Mouse (Mus musculus) myocyte (in vitro differentiated cells): ENCODE measurements at regions not wholly inside any gene's neighbourhood (a gene's known extent, or its start where the extent isn't known, plus 50 kb on each side); places are given as distances from the start of the nearest gene placed in this dataset.

Source experiments
- MYOD1 ChIP-seq, 3 experiments: IDR thresholded peaks; one replicate each; pipeline ENCODE4 v1.6.1; 2011; ENCODE audit warnings: control low read depth in 2 of 3, low read depth in 2 of 3, mild to moderate bottlenecking in 2 of 3, moderate library complexity in 1 of 3; ENCODE audit not compliant: insufficient read length in 2 of 3, control insufficient read depth in 1 of 3
- POLR2A ChIP-seq: IDR thresholded peaks from one replicate; pipeline ENCODE4 v1.6.1; 2011; ENCODE audit warnings: low read depth, mild to moderate bottlenecking, control low read depth, moderate library complexity; ENCODE audit not compliant: insufficient read length
- TCF12 ChIP-seq: IDR thresholded peaks from one replicate; pipeline ENCODE4 v1.6.1; 2011; ENCODE audit warnings: mild to moderate bottlenecking, control low read depth; ENCODE audit not compliant: poor library complexity, insufficient read depth, severe bottlenecking

- no peak for TF ChIP-seq POLR2A
- TF ChIP-seq MYOD1 (IDR thresholded peaks at IDR 0.05; ENCODE audit: control insufficient read depth in 1 of 3, insufficient read length in 2 of 3, low read depth in 2 of 3), result no peak
- no peak for TF ChIP-seq TCF12
Measured at GRCm38 (mm10) chr7:111882991-111883390, 103.2 kb upstream of the Galnt18 start.
